In the genomic region with DNA sequence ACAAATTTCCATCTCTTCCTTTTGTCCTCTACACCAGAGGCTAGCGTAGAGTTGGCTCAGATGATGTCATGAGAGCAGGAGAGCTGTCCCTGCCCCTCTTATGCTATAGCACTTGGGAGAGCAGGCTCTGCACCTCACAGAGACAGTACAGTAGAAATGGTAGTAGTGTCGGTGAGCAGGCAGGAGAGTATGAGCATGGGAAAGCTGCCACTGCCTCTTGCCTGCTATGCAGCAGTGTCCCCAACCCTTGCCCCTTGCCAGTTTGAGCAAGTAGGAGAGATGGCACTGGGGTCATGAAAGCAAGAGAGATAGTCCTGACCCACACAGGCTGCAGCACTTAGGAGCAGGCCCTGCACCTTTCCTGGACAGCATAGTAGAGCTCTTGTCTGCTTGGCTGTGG, we compare ENCODE assay signal across 20 mouse cellular contexts.
"Had no signal": no experiment of that assay in that cellular context is flagged by ENCODE, and none has a peak within 500 bp of the region (broad histone marks: within the 10 kb centered on the region; RNA-seq: fewer than 3 reads in every experiment).

No protein-coding gene starts in this region.

- DNase-seq: liver, postnatal 0 days; lung, adult 2 months; lung, postnatal 14 days; lung, postnatal 36 days; retina, postnatal 1 day; right cerebral cortex, adult 18-20 months; right cerebral cortex, postnatal 25 days; right cerebral cortex, postnatal 4 days; spleen, adult 18-20 months; thymus, adult 18-20 months; thymus, postnatal 14 days; thymus, postnatal 36 days had no signal

- H3K27me3 ChIP-seq: liver, embryonic 15.5 days; lung, embryonic 15.5 days; midbrain, embryonic 13.5 days; midbrain, embryonic 15.5 days; neural tube, embryonic 13.5 days; neural tube, embryonic 15.5 days had no signal

- ATAC-seq: liver, postnatal 0 days; lung, postnatal 0 days; midbrain, embryonic 13.5 days; midbrain, embryonic 15.5 days had no signal

- H3K4me3 ChIP-seq: liver, embryonic 15.5 days; lung, embryonic 15.5 days; midbrain, embryonic 13.5 days; midbrain, embryonic 15.5 days; myocyte; neural tube, embryonic 13.5 days; neural tube, embryonic 15.5 days had no signal

- H3K9me3 ChIP-seq: liver, embryonic 15.5 days; lung, embryonic 15.5 days; midbrain, embryonic 13.5 days; midbrain, embryonic 15.5 days; neural tube, embryonic 13.5 days; neural tube, embryonic 15.5 days had no signal

- H3K36me3 ChIP-seq: liver, embryonic 15.5 days; lung, embryonic 15.5 days; midbrain, embryonic 13.5 days; midbrain, embryonic 15.5 days; neural tube, embryonic 13.5 days; neural tube, embryonic 15.5 days had no signal

- H3K4me1 ChIP-seq: liver, embryonic 15.5 days; lung, embryonic 15.5 days; midbrain, embryonic 13.5 days; midbrain, embryonic 15.5 days; neural tube, embryonic 13.5 days; neural tube, embryonic 15.5 days had no signal
